Mouse (Mus musculus): Measurements from ENCODE around the gene Dner.

- TF ChIP-seq POLR2A (IDR thresholded peaks at IDR 0.05; ENCODE audit: insufficient read depth, low read depth, low read length) (no peak), CTCF (IDR thresholded peaks at IDR 0.05) (no peak)
These were observed 293.9 kb downstream of the Dner start for GRCm38 (mm10) chr1:84402154-84402553.
